Mouse (Mus musculus) midbrain, embryonic 14.5 days (tissue): ENCODE measurements around the gene Tsga10. TPM values are rescaled to one million over a fixed set of nuclear protein-coding genes. Genes with fewer than 3 reads are reported as not detected.

Experiments
- ATAC-seq: fragments of 200-750 bp; cut with Nextera tagmentation; 2 replicates; pipeline ENCODE4 v1.8.0; 2017; ENCODE audit warnings: moderate number of reproducible peaks, moderate library complexity; ENCODE audit not compliant: low FRiP score, low TSS enrichment
- DNase-seq: peaks from one replicate; pipeline ENCODE4 v3.0.0-alpha.2; 2015
- H3K27ac ChIP-seq: fragments of 300-500 bp; sonication (generic); replicated peaks from 2 replicates; pipeline ENCODE4 v1.5.1; 2014; ENCODE audit warnings: mild to moderate bottlenecking, low read depth, low read length, moderate library complexity
- H3K27me3 ChIP-seq: fragments of 300-500 bp; sonication (generic); 2 replicates; pipeline ENCODE4 v1.6.1; 2014; ENCODE audit warnings: low read length, control low read depth, mixed read lengths; ENCODE audit not compliant: control insufficient read depth, insufficient read depth
- H3K36me3 ChIP-seq: fragments of 300-500 bp; sonication (generic); 2 replicates; pipeline ENCODE4 v1.6.1; 2014; ENCODE audit warnings: low read length, control low read depth; ENCODE audit not compliant: control insufficient read depth, insufficient read depth
- H3K4me1 ChIP-seq: fragments of 300-500 bp; sonication (generic); 2 replicates; pipeline ENCODE4 v1.6.1; 2014; ENCODE audit warnings: mild to moderate bottlenecking, antibody characterized with exemption, low read length, control low read depth; ENCODE audit not compliant: control insufficient read depth, insufficient read depth
- H3K4me2 ChIP-seq: fragments of 300-500 bp; sonication (generic); 2 replicates; pipeline ENCODE4 v1.6.1; 2014; ENCODE audit warnings: mild to moderate bottlenecking, low read length, moderate library complexity
- H3K4me3 ChIP-seq: fragments of 300-500 bp; sonication (generic); replicated peaks from 2 replicates; pipeline ENCODE4 v1.5.1; 2014; ENCODE audit warnings: low read depth, low read length
- H3K9ac ChIP-seq: fragments of 300-500 bp; sonication (generic); replicated peaks from 2 replicates; pipeline ENCODE4 v1.6.1; 2014; ENCODE audit warnings: mild to moderate bottlenecking, low read length, moderate library complexity
- H3K9me3 ChIP-seq: fragments of 300-500 bp; sonication (generic); 2 replicates; pipeline ENCODE4 v1.6.1; 2016; ENCODE audit warnings: low read length, control low read depth, mixed read lengths; ENCODE audit not compliant: control insufficient read depth
- WGBS: fragments of 180-500 bp; shearing (Covaris S2); extraction: QIAGEN DNeasy Blood & Tissue Kit; methylation state at CpG from one replicate; pipeline ENCODE4 v1.1.7; 2014; 5-methylcytosine and 5-hydroxymethylcytosine counted together
- polyA plus RNA-seq: library from polyadenylated mRNA; unstranded; fragments of >200 nt; fragmentation: Nextera tagmentation; extraction: Ambion mirVana; gene quantifications from 2 replicates; pipeline ENCODE4 v1.2.1, GENCODE M21; 2014

The Tsga10 gene
- polyA plus RNA-seq, 1 experiment from 2014 or later = 23.3 TPM

DNA sequence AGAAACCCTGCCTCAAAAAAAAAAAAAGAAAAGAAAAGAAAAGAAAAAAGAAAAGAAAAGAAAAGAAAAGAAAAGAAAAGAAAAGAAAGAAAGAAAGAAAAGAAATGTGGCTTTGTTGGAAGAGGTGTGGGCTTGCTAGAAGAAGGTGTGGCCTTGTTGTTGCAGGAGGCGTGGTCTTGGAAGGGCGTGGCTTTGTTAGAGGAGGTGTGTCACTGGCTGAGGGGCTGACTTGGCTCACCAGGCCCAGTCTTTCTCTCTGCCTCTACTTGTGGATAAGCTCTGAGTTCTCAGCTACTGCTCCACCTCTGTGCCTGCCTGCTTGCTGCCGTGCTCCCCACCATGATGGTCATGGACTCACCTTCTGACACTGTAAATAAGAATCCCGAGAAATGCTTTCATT is 129.2 kb downstream of the Tsga10 start:
- Histone ChIP-seq H3K36me3 (no peaks in the 10 kb centered on the region), H3K9ac (no peak overlapping the region), H3K9me3 (no peaks in the 10 kb centered on the region), H3K27ac (no peak overlapping the region), H3K4me1 (no peaks in the 10 kb centered on the region), H3K27me3 (no peaks in the 10 kb centered on the region), H3K4me3 (no peak overlapping the region), H3K4me2 (no peak overlapping the region)
- ATAC-seq (no peak), DNase-seq (no peak)
- WGBS = 86% methylated on average over 4 of the region's 4 CpGs

DNA sequence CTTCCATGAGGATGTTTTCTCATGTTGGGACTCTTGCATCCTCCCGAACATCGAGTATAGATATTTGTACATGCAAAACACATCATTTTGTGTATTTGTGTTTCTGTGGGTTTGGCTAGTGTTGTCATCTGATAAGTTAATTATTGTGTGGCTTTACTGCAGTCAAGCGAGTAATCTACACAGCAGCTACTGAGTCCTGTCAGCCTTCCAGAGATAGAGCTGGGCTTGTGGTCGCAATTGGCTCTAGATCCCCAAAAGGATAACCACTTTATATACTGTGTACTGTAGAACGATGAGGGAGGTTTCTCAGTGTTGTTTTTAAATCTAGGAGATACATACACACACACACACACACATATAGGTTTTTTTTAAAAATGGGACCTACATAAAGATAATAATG is 130.3 kb downstream of the Tsga10 start:
- Histone ChIP-seq H3K9me3 (no peaks in the 10 kb centered on the region), H3K36me3 (no peaks in the 10 kb centered on the region), H3K4me2 (no peak overlapping the region), H3K9ac (no peak overlapping the region), H3K4me1 (no peaks in the 10 kb centered on the region), H3K27me3 (no peaks in the 10 kb centered on the region), H3K27ac (no peak overlapping the region), H3K4me3 (no peak overlapping the region)
- no peak for DNase-seq
- no peak for ATAC-seq
- WGBS = 87% methylated on average over 5 of the region's 5 CpGs

DNA sequence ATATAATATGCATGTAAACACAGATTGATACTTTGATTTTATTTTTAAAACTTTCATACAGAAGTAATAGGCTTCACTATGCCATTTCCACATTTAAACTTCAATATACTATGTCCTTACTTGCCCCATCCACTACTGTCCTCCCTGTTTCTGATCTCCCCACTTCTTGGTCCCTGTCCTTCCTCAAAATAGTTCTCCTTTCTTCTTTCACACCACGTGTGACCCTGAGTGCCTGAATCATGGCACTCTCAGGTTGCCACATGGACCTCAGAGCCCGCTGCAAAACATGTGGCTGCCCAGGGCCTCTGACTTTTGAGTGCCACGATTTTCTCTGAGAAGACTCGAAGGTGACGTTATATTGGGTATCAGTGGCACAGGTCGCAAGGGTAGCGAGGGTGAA is 131.4 kb downstream of the Tsga10 start:
- Histone ChIP-seq H3K9me3 (no peaks in the 10 kb centered on the region), H3K9ac (no peak overlapping the region), H3K36me3 (no peaks in the 10 kb centered on the region), H3K4me2 (no peak overlapping the region), H3K27me3 (no peaks in the 10 kb centered on the region), H3K4me3 (no peak overlapping the region), H3K27ac (no peak overlapping the region), H3K4me1 (no peaks in the 10 kb centered on the region)
- ATAC-seq (no peak), DNase-seq (no peak)
- WGBS = 83% methylated on average over 7 of the region's 7 CpGs

DNA sequence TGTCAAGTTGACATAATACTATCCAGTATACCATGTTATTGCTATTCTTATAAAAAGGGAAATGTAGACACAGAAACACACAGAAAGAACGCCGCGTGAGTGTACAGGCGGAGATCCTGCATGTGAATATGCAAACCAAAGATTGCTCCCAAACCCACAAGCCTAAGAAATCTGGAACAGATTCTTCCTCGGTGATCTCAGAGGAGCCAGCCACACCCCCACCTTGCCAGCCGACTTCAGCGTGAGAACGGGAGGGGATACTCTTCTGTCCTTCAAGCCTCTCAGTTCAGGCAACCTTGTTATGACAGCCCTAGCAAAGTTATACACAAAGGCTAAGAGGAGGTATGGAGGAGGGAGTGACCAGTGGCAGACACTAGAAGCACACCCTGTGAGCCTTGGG is 136.9 kb downstream of the Tsga10 start:
- H3K4me2 ChIP-seq = no peak overlapping the region
- no peaks in the 10 kb centered on the region for H3K27me3 ChIP-seq
- H3K4me3 ChIP-seq = no peak overlapping the region
- H3K9ac ChIP-seq = no peak overlapping the region
- no peaks in the 10 kb centered on the region for H3K4me1 ChIP-seq
- H3K27ac ChIP-seq = no peak overlapping the region
- H3K36me3 ChIP-seq = no peaks in the 10 kb centered on the region
- ATAC-seq = no peak
- DNase-seq = no peak
- 93% methylated on average over 8 of the region's 8 CpGs for WGBS
- H3K9me3 ChIP-seq = no peaks in the 10 kb centered on the region

DNA sequence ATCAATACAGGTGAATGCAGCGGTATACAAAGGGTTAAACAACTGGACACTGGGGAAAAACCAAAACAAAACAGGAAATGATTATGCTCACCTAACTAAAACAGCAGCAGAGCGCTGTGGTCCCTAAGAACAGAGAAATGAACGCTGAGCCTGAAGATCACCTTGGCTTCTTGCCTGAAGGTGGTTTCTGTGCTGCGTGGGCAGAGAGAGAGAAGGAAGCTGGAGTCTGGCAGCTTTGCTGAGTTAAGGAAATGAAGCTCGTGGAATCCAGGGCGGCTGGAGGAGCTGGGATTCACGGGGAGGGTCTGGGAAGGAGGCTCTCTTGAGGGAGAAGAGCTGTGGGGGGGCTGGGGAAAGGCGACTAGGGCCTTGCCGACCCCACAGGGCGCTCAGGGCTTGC is 138.2 kb downstream of the Tsga10 start:
- no peak overlapping the region for H3K9ac ChIP-seq
- no peak for DNase-seq
- WGBS = 77% methylated on average over 10 of the region's 10 CpGs

DNA sequence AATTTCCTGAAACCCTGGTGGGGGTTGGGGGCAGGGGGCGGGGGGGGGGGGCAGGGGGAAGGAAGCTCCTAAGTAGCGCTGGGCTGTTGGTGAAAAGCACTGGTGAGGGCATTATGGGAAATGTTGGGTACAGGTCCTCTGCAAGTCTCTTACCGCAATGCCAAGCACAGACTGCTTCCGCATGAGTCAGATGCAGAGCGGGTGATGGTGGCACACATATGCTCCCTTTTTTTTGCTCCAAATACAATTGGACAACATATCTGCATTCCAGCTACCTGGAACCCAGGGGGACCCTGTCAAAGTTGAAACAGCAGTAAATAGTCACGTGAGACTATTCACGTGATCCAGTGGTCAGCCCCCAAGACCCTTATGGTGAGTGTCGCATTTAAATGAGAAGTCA is 139.0 kb downstream of the Tsga10 start:
- Histone ChIP-seq H3K27me3 (no peaks in the 10 kb centered on the region), H3K9me3 (no peaks in the 10 kb centered on the region), H3K27ac (no peak overlapping the region), H3K36me3 (no peaks in the 10 kb centered on the region), H3K4me1 (no peaks in the 10 kb centered on the region), H3K9ac (no peak overlapping the region), H3K4me2 (no peak overlapping the region), H3K4me3 (no peak overlapping the region)
- ATAC-seq = no peak
- 78% methylated on average over 8 of the region's 8 CpGs for WGBS
- DNase-seq = no peak

More for the DNA sequence above, 138.2 kb downstream of the Tsga10 start:
- Histone ChIP-seq H3K36me3 (no peaks in the 10 kb centered on the region), H3K27me3 (no peaks in the 10 kb centered on the region), H3K27ac (no peak overlapping the region), H3K9me3 (no peaks in the 10 kb centered on the region), H3K4me2 (no peak overlapping the region), H3K4me1 (no peaks in the 10 kb centered on the region), H3K4me3 (no peak overlapping the region)
- ATAC-seq = no peak

DNA sequence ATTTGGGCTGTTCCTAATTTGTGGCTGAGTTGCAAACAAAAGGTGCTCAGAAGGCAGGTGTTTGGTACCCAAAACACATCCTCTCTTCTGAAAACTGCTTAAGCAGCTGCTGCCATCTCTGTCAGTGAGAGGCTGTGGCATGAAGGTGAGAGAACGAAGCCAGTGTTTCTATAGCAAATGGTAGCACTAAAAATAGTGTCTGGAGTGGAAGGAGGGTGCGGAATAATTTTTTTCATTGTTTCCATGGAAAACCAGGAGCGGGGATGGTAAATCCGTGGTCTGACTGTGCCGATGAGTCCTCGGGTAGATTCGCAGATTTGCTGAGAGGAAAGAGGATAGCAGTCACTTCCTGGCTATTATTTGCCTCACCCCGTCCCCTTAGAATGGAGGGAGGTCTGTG is 139.8 kb downstream of the Tsga10 start:
- Histone ChIP-seq H3K4me3 (no peak overlapping the region), H3K27me3 (no peaks in the 10 kb centered on the region), H3K36me3 (no peaks in the 10 kb centered on the region), H3K4me2 (no peak overlapping the region), H3K27ac (no peak overlapping the region), H3K9me3 (no peaks in the 10 kb centered on the region), H3K9ac (no peak overlapping the region), H3K4me1 (no peaks in the 10 kb centered on the region)
- DNase-seq (no peak), ATAC-seq (no peak)
- 83% methylated on average over 8 of the region's 8 CpGs for WGBS

DNA sequence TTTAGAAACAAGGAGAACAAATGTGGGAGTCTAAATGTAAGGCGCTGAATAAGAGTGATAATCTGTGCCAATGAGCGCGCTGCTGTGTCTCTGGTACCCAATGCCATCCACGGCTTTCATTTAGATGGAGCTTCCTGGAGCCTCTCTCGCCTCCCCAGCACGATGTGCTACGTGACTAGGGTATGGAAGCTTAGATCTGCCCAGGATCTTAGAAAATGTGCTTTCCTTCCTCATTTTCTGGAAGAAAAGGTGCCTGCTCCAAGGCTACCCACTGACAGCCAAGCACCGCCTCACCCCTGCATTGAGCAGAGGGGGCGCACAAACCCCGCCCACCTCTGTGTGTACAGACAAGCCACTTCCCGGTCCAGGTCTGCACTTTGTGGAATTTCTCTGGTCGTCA is 140.3 kb downstream of the Tsga10 start:
- Histone ChIP-seq H3K9me3 (no peaks in the 10 kb centered on the region), H3K4me2 (no peak overlapping the region), H3K27me3 (no peaks in the 10 kb centered on the region), H3K4me3 (no peak overlapping the region), H3K36me3 (no peaks in the 10 kb centered on the region), H3K27ac (peak overlapping the region; percentile 17; the same call in 1 of the 2 replicates), H3K9ac (no peak overlapping the region), H3K4me1 (no peaks in the 10 kb centered on the region)
- ATAC-seq (no peak), DNase-seq (peak; percentile 30)
- 68% methylated on average over 12 of the region's 12 CpGs for WGBS

DNA sequence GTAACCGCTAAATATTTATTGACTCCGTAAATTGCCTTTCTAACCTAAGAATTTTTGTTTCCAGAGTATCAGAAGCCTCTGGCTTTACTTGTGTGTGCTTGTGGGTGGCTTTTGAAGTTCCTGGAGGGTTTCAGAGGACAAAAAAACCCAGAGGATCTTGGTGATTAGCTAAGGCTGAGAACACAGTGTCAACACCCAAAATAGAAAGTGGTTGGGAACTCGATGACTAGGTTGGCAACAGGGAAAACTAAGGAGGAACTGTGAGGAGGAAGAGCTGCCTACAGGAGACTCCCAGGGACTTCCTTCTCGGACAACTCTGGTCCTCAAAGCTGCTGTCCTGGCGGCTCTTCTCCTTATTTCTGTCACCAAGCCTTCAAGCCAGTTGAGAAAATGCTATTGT is 145.1 kb downstream of the Tsga10 start:
- Histone ChIP-seq H3K27ac (no peak overlapping the region), H3K4me1 (peaks cover 8% of the 10 kb centered on the region; the same call in 1 of the 2 replicates), H3K9ac (no peak overlapping the region), H3K4me2 (no peak overlapping the region), H3K9me3 (no peaks in the 10 kb centered on the region), H3K36me3 (no peaks in the 10 kb centered on the region), H3K27me3 (no peaks in the 10 kb centered on the region), H3K4me3 (no peak overlapping the region)
- DNase-seq = no peak
- no peak for ATAC-seq
- WGBS = 72% methylated on average over 5 of the region's 5 CpGs
